7 mouse cellular contexts compared by ENCODE assay signal in the genomic region with DNA sequence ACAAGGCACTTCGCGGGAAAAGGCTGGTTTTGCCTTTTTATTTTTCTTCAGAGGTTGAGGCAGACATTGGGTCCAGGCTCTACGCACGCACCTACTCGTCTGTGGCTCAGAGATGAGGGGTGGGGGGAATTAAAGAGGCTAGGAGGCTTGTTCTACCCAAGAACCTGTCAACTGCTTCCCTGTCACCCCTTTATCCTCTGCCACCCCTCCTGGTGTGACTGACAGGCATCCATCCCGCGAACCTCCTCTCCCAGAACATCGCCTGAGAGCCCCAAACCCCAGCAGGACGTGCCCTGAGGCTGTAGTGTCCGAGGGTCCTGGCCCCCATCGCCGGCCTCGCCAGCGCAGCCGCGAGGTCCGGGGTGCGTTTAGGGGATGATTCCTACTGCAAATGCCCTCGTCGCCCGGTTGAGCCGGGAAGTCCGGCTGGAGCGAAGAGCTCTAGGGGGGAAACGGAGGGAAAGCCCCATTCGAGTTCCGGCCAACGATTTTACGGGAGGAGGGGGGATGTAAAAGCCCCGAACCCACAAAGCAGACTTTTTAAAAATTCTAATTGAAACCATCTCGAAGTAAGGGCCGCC. TPM values are rescaled to one million over a fixed set of nuclear protein-coding genes. Genes with fewer than 3 reads are reported as not detected.
DNase-seq lines count a peak whose midpoint lies in the region; ATAC-seq and TF ChIP-seq lines count a peak whose summit lies in the region.

No protein-coding gene starts in this region.

- H3K36me3 ChIP-seq in ES-Bruce4 (ENCODE audit: control insufficient read depth, insufficient read depth, low read length, poor library complexity, severe bottlenecking) = no peaks in the 10 kb centered on the region
- no peaks in the 10 kb centered on the region for H3K36me3 ChIP-seq in intestine, embryonic 15.5 days
- H3K36me3 ChIP-seq in liver, embryonic 14.5 days (replicated peaks; ENCODE audit: control insufficient read depth, insufficient read depth, low read depth) = no peaks in the 10 kb centered on the region
- H3K36me3 ChIP-seq in small intestine, adult 2 months (ENCODE audit: control insufficient read depth, insufficient read depth, low read length) = no peaks in the 10 kb centered on the region

- H3K9ac ChIP-seq in ES-Bruce4 (ENCODE audit: low read depth, poor library complexity, severe bottlenecking) = peak overlapping the region; percentile 81
- H3K9ac ChIP-seq in intestine, embryonic 15.5 days = peak overlapping the region; percentile 79
- peak overlapping the region; percentile 56 for H3K9ac ChIP-seq in liver, embryonic 14.5 days (replicated peaks)

- peak overlapping the region; percentile 82 for H3K27ac ChIP-seq in ES-Bruce4 (ENCODE audit: insufficient read depth, low read length)
- H3K27ac ChIP-seq in cortical plate, adult 2 months (ENCODE audit: insufficient read depth, low read length) = peak overlapping the region; percentile 95
- peak overlapping the region; percentile 96 for H3K27ac ChIP-seq in intestine, embryonic 15.5 days
- peak overlapping the region; percentile 74 for H3K27ac ChIP-seq in liver, embryonic 14.5 days
- peak overlapping the region; percentile 72 for H3K27ac ChIP-seq in small intestine, adult 2 months (ENCODE audit: insufficient read depth, low read depth, low read length)

- intact Hi-C loops in gastrocnemius, postnatal 14 days (cut with DNase I; ENCODE audit: low total_unique reads) = loop anchor here (2.0 to 10.0 kb wide), 3 partner anchors 151 to 323 kb away; no protein-coding TSS in a partner anchor

- peak; percentile 48 for ATAC-seq in intestine, embryonic 15.5 days
- ATAC-seq in liver, embryonic 14.5 days (ENCODE audit: insufficient read depth) = peak; percentile 61

- no peak for TF ChIP-seq CTCF in ES-Bruce4 (IDR thresholded peaks at IDR 0.05; ENCODE audit: low read depth, low read length)
- TF ChIP-seq CTCF in cortical plate, adult 2 months (IDR thresholded peaks at IDR 0.05; ENCODE audit: extremely low read depth, insufficient read depth, low read length) = no peak
- TF ChIP-seq CTCF in liver, embryonic 14.5 days (IDR thresholded peaks at IDR 0.05; ENCODE audit: low read depth) = no peak
- no peak for TF ChIP-seq CTCF in small intestine, adult 2 months (IDR thresholded peaks at IDR 0.05; ENCODE audit: extremely low read depth, insufficient read length, insufficient replicate concordance, low read depth, low read length)

- WGBS in intestine, embryonic 15.5 days = under 1% methylated on average over 32 of the region's 32 CpGs
- under 1% methylated on average over 32 of the region's 32 CpGs for WGBS in liver, embryonic 14.5 days (ENCODE audit: insufficient replicate concordance)
- WGBS in small intestine, adult 2 months = under 1% methylated on average over 32 of the region's 32 CpGs

- DNase-seq in A20 (ENCODE audit: low read depth, low spot score) = peak; percentile 86
- DNase-seq in gastrocnemius, postnatal 14 days = peak; percentile 26
- no peak for DNase-seq in liver, embryonic 14.5 days (ENCODE audit: low read depth in 3 of 3, low spot score in 3 of 3)

- peak overlapping the region; percentile 97 for H3K4me2 ChIP-seq in intestine, embryonic 15.5 days (replicated peaks)
- peak overlapping the region; percentile 100 for H3K4me2 ChIP-seq in liver, embryonic 14.5 days (ENCODE audit: low read depth)

- peaks cover 6% of the 10 kb centered on the region for H3K4me1 ChIP-seq in ES-Bruce4 (ENCODE audit: control insufficient read depth, insufficient read depth, low read length)
- no peaks in the 10 kb centered on the region for H3K4me1 ChIP-seq in cortical plate, adult 2 months (ENCODE audit: control insufficient read depth, insufficient read depth, low read length)
- peaks cover 32% of the 10 kb centered on the region for H3K4me1 ChIP-seq in intestine, embryonic 15.5 days (replicated peaks)
- H3K4me1 ChIP-seq in liver, embryonic 14.5 days (replicated peaks; ENCODE audit: control insufficient read depth in 2 of 2, insufficient read depth in 2 of 2, low read length in 1 of 2) = peaks cover 4 to 15% of the 10 kb centered on the region in 2 experiments
- H3K4me1 ChIP-seq in small intestine, adult 2 months (ENCODE audit: control insufficient read depth, insufficient read depth, insufficient read length, low read length) = peaks cover 12% of the 10 kb centered on the region

- no peak for TF ChIP-seq EP300 in ES-Bruce4 (IDR thresholded peaks at IDR 0.05; ENCODE audit: insufficient read depth, low read depth, low read length)
- no peak for TF ChIP-seq EP300 in liver, embryonic 14.5 days (IDR thresholded peaks at IDR 0.05; ENCODE audit: low read depth)

- no peak for TF ChIP-seq POLR2A in ES-Bruce4 (IDR thresholded peaks at IDR 0.05; ENCODE audit: insufficient read depth, low read length)
- TF ChIP-seq POLR2A in cortical plate, adult 2 months (IDR thresholded peaks at IDR 0.05; ENCODE audit: extremely low read depth, insufficient read depth, low read length) = no peak
- TF ChIP-seq POLR2A in small intestine, adult 2 months (IDR thresholded peaks at IDR 0.05; ENCODE audit: low read depth, low read length) = no peak

- H3K4me3 ChIP-seq in ES-Bruce4 (ENCODE audit: low read depth, low read length) = peak overlapping the region; percentile 63
- H3K4me3 ChIP-seq in cortical plate, adult 2 months (ENCODE audit: insufficient read depth, low read length) = peak overlapping the region; percentile 46
- H3K4me3 ChIP-seq in intestine, embryonic 15.5 days (replicated peaks) = peak overlapping the region; percentile 59
- peak overlapping the region; percentile 60 to 74 for H3K4me3 ChIP-seq in liver, embryonic 14.5 days (ENCODE audit: insufficient read depth in 1 of 2, low read depth in 2 of 2, low read length in 2 of 2)
- peak overlapping the region; percentile 69 for H3K4me3 ChIP-seq in small intestine, adult 2 months (ENCODE audit: low read depth, low read length)

- H3K27me3 ChIP-seq in ES-Bruce4 (ENCODE audit: control insufficient read depth, insufficient read depth, low read length, poor library complexity, severe bottlenecking) = no peaks in the 10 kb centered on the region
- no peaks in the 10 kb centered on the region for H3K27me3 ChIP-seq in intestine, embryonic 15.5 days (replicated peaks)
- no peaks in the 10 kb centered on the region; the same call in 1 of the 2 replicates for H3K27me3 ChIP-seq in liver, embryonic 14.5 days (ENCODE audit: control insufficient read depth, insufficient read depth, low read length)
- no peaks in the 10 kb centered on the region for H3K27me3 ChIP-seq in small intestine, adult 2 months (ENCODE audit: control insufficient read depth, insufficient read depth, low read length)

- H3K9me3 ChIP-seq in ES-Bruce4 (replicated peaks; ENCODE audit: control insufficient read depth, insufficient read depth, low read length, poor library complexity, severe bottlenecking) = no peaks in the 10 kb centered on the region
- H3K9me3 ChIP-seq in intestine, embryonic 15.5 days = no peaks in the 10 kb centered on the region
- no peaks in the 10 kb centered on the region for H3K9me3 ChIP-seq in liver, embryonic 14.5 days (ENCODE audit: control insufficient read depth, low read length)

RNA-seq across cellular contexts. Expression of gene Acot11, which starts 34.5 kb away (rescaled TPM):
- polyA plus RNA-seq in ES-Bruce4 (2011; ENCODE audit: insufficient read depth, insufficient read length, low read depth, missing spikeins) = 3.8 and 4.7 TPM in 2 replicates
- polyA plus RNA-seq in cortical plate, adult 2 months (2012; rRNA removed) = 21.9 and 23.9 TPM in 2 replicates
- 10 to 100 TPM in 1 of 2 experiments, 1 to 10 TPM in 1; 8.4 to 15.9 TPM for total RNA-seq in gastrocnemius, postnatal 14 days (2021)
- 12.2 and 14.1 TPM in 2 replicates for polyA plus RNA-seq in intestine, embryonic 15.5 days (2015; fragmentation: Nextera tagmentation; extraction: Ambion mirVana)
- 3.9 and 4.1 TPM in 2 replicates for polyA plus RNA-seq in liver, embryonic 14.5 days (2012; rRNA removed)
- 4.1 and 5.1 TPM in 2 replicates for polyA plus RNA-seq in liver, embryonic 14.5 days (2014; fragmentation: Nextera tagmentation; extraction: Ambion mirVana)
- 24.9 and 32.1 TPM in 2 replicates for polyA plus RNA-seq in small intestine, adult 2 months (2012; rRNA removed)

Comparison
In these comparisons a context has a peak if more than half of its experiments do, and no peak if none do; other contexts are left out.
1. DNase-seq: peak in A20 (single experiment) and gastrocnemius, postnatal 14 days (single experiment); none in liver, embryonic 14.5 days (0 of 3).
2. Peak in every context shown above with its lines, with median percentiles within 50 percentile points of each other: H3K27ac ChIP-seq, H3K4me3 ChIP-seq and H3K9ac ChIP-seq.